Comparison of ENCODE assay signal across 21 mouse cellular contexts in the genomic region with DNA sequence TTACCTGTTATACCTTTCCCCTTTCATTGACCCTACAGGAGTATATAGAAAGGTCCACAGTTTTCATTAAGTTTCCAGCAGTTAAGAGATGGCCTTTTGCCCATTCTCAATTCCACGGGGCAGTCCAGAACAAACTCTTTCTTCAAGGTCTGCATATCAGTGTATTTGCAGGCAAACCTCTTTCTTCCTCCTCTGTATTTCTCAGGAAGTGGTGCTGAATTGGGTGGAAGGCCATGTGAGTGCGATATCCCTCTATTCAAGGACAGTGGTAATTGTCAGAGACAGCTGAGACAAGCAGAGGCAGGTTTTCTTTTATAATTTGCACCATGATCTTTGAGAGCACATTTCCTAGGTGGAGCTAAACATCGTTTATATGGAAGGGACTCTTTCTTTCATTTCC. TPM values are rescaled to one million over a fixed set of nuclear protein-coding genes. Genes with fewer than 3 reads are reported as not detected.
"Had no signal": no experiment of that assay in that cellular context is flagged by ENCODE, and none has a peak within 500 bp of the region (broad histone marks: within the 10 kb centered on the region; RNA-seq: fewer than 3 reads in every experiment).

No protein-coding gene starts in this region.

- H3K9me3 ChIP-seq: lung, embryonic 15.5 days; midbrain, embryonic 13.5 days; midbrain, embryonic 15.5 days; neural tube, embryonic 12.5 days; stomach, embryonic 15.5 days had no signal

- H3K27me3 ChIP-seq: lung, embryonic 15.5 days; midbrain, embryonic 13.5 days; midbrain, embryonic 15.5 days; neural tube, embryonic 12.5 days; stomach, embryonic 15.5 days had no signal

- H3K27ac ChIP-seq: lung, embryonic 15.5 days; macrophage; midbrain, embryonic 13.5 days; midbrain, embryonic 15.5 days; neural tube, embryonic 12.5 days; stomach, embryonic 15.5 days; stomach, postnatal 0 days had no signal

- H3K4me2 ChIP-seq: lung, embryonic 15.5 days; midbrain, embryonic 11.5 days; midbrain, embryonic 13.5 days; midbrain, embryonic 15.5 days; neural tube, embryonic 12.5 days; stomach, embryonic 15.5 days had no signal

- H3K36me3 ChIP-seq: lung, embryonic 15.5 days; midbrain, embryonic 13.5 days; midbrain, embryonic 15.5 days; neural tube, embryonic 12.5 days; stomach, embryonic 15.5 days had no signal

- H3K4me1 ChIP-seq: lung, embryonic 15.5 days; midbrain, embryonic 13.5 days; midbrain, embryonic 15.5 days; neural tube, embryonic 12.5 days; stomach, embryonic 15.5 days had no signal

- ATAC-seq: lung, postnatal 0 days; midbrain, embryonic 13.5 days; midbrain, embryonic 15.5 days had no signal

- DNase-seq: lung, adult 2 months; lung, postnatal 14 days; lung, postnatal 36 days; right cerebral cortex, postnatal 14 days; thymus, adult 2 months; thymus, postnatal 25 days; thymus, postnatal 4 days had no signal

- H3K9ac ChIP-seq: lung, embryonic 15.5 days; midbrain, embryonic 13.5 days; midbrain, embryonic 15.5 days; neural tube, embryonic 12.5 days; stomach, embryonic 15.5 days had no signal

- H3K4me3 ChIP-seq: lung, embryonic 15.5 days; megakaryocyte, embryonic 14.5 days; midbrain, embryonic 13.5 days; midbrain, embryonic 15.5 days; neural tube, embryonic 12.5 days; stomach, embryonic 15.5 days had no signal

RNA-seq across cellular contexts. Expression of a gene that starts 16.8 kb away (rescaled TPM):
- total RNA-seq: megakaryocyte progenitor cell, adult 5-6 weeks; monocyte, adult 5-6 weeks; neutrophil, adult 5-6 weeks had no signal
- polyA plus RNA-seq: lung, adult 2 months; lung, postnatal 0 days; macrophage; stomach, postnatal 0 days; urinary bladder, adult 2 months had no signal
